Mouse (Mus musculus) right cerebral cortex, postnatal 14 days (tissue): Measurements from ENCODE around the gene Peli3.

Experiments
- DNase-seq: peaks from one replicate; pipeline ENCODE4 v3.0.0; 2022

Gene Peli3

DNA sequence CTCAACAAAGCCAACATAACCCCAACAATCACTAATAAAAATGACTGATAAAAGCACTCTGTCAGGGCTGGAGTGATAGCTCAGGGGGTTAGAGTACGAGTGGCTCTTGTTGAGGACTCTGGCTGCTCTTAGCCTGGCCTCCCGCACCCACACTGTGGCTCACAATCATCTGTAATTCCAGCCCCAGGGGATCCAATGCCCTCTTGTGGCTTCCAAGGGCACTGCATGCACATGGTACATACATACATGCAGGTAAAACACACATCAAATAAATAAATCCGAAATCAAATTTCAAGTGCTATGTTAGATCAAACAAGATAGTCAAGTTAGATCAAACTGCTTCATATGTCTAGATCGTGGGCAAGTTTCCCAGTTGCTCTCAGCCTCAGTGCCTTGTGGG is 34.8 kb downstream of the Peli3 start:
- no peak for DNase-seq

DNA sequence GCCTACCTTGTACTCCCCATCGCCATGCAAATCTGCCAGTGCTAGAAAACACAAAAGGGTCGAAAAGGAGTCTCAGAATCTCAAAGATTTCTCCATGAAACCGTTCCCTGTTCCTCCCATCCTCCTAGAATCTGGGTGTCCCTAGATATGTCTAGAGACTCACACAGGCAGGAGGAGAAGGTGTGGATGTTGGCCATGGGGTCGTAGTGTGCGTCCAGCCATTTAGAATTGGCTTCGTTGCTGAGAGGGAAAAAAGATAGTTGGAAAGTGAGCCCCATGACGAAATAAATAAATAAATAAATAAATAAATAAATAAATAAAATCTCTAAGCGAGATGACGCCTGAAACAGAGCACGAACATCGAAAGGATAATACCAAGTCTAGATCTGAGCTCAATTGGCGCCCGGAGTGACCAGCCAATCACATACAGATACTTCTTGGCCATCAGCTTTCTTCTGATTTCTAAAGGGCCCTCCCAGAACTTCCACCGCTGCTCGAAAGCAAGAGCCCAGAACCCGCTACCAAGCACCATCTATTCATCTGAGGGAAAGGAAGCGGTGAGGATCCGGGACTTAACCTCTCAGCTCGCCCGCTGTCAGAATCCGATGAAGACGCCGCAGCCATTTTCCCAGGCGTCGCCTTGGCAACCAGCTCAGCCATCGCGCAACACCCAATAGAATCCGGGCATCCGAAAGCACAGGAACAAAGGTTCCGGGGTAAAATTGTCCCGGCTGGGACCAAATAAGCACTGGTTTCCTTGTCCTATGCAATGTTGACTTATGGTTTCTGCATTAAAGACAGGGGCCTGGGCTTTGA is 36.7 kb downstream of the Peli3 start, which contains the start of gene Bbs1:
Gene Bbs1 (minus strand): TSS at position 650 of the 816 bp plus-strand sequence.
- peak; percentile 80 for DNase-seq

DNA sequence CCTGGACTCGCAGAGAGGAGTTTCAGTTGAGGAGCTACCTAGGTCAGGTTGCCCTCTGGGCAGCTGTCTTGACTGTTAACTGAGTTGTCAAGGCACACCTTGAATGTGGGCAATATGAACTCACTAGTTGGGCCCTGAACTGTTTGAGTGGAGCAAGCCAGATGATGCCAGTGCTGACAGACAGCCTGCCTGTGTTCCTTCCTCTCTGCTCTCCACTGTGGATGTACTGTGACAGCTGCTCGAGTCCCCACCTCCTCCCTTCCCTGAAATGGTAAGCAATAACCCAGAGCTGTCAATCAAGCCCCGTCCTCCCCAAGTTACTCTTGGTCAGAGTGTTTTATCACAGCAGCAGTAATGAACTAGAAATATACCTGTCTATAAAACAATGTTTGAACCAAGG is 43.0 kb downstream of the Peli3 start:
- DNase-seq = no peak

DNA sequence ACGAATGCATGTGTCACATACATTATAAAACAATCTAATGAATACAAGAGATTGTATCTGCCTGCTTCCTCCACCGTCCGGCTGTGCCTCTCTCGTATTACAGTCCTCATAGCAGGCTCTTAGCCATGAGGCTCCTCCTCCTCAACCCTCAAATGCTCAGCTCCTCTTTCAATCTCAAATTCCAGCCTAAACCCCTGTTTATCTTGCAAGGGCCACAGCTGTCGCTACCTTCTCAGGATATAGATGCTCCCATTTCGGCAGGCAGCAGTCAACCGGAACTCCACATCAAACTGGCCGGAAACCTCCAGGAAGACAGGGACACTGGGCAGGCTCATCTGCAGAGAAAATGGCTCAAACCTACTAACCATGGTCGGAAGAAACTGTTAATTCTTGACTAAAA is 44.0 kb downstream of the Peli3 start:
- DNase-seq = no peak

DNA sequence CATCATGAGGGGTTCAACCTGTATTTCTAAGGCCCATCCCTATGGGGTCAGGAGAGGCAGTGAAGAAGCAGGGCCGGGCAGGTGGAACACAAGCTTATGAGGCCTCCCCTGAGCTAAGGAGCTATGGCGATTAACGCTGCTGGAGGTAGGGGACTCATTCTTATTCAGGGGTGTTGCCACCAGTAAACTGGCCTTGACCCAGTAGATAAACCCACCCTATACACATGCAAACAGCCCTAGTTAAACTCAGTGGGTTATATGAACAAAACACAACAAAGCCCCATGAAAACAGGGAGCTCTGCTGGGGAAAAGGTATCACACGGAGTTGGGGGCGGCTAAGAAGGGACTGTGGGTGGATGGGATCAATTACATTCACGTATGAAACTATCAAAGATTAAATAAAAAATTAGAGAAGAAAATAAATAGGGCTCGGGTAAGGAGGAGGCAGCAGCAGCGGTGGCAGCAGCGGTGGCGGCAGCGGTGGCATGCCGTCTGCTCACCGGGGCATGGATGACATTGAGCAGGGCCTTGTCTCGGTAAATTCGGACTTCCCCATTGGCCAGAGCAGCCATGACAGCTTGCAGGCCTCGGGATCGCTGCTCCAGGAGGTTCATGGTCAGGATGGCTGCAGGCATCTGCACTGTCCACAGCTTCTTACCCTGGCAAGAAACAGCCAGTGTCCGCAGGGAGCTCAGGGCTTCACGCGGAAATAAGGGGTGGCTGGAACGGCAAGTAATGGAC is 46.0 kb downstream of the Peli3 start:
- DNase-seq = no peak

DNA sequence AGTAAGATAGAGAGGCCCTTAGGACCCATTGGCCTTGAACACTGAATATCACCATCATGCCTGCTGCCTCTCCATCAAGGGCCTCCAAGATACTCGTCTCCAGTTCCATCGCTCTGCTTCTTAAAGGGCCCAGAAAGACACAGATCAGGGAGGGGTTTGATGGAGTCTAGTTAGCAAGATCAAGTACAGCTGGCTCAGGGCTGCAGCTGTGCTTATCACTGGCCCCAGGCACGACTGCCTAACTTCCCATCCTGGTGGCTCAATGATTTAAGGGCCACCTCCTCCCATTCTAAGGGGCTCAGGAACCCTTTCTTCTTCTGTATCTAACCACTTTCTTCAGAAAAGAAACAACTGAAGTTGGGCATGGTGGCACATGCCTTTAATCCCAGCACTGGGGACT is 51.1 kb downstream of the Peli3 start:
- DNase-seq = no peak

DNA sequence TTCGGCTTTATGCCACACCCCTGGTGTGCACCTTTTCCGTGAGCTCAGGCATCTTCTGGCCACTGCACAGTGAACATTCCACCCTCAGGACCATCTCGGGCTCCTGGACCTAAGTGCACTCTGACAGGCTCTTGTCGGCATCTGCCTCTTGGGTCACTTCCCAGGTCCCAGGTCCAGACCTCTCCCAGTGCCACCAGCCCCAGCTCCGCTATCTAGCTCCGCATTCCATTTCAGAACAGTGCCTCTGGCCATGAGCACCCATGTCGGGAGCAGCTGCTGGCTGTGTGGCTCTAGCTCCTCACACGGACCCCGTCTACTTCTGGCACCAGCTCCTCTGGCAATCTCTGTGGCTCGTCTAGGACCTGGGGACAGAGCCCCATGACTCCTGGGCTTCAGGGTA is 53.1 kb downstream of the Peli3 start:
- DNase-seq = no peak

DNA sequence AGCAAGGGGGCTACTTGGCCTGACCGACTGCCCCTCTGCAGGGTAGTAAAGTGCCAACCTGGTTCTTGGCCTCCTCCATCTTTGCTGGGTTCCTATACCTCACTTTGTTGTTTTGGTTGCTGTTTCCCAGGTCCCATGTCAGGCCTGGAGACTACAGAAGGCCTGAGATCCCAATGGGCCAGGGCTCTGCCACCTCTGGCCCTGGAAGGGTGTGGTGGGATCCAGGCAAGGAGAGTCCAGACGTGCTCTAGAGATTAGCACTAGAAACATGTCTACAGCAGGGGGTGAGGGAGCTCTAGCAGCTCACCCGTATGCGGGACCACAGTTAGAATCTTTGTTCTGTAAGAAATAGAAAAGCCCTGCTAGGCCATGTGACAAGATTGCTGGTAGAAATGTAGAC is 59.0 kb downstream of the Peli3 start:
- DNase-seq = no peak
